Mouse (Mus musculus) kidney, adult 2 months (tissue): Measurements from ENCODE around the gene Sh3rf1.

Experiments used
- CTCF ChIP-seq: fragments of 200-500 bp; conservative IDR thresholded peaks from 2 replicates; pipeline ENCODE4 v1.5.1; 2011; ENCODE audit warnings: low read depth, mild to moderate bottlenecking, control low read depth, low read length, moderate library complexity, mixed read lengths; ENCODE audit not compliant: insufficient read depth, insufficient read length
- POLR2A ChIP-seq: fragments of 200-500 bp; IDR thresholded peaks from one replicate; pipeline ENCODE4 v1.6.1; 2011; ENCODE audit warnings: low read depth, low read length, control low read depth

DNA sequence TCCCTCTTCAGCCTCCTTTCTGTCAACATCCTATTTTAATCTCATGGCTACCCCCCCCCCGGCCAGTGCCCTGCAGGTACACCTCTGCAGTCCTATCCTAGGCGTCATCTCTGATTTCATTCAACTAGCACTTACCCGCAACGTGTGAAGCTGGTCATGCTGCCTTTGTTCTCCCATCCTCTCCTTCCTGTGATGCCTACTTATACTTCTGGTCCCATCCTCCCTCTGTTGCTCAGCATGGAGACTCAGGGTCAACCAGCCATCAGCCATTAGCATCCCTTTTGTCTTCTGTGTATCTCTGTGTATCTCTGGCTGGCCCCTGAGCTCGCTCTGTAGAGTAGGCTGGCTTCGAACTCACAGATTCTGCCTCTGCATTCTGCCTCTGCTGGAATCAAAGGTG, 47.3 kb downstream of the Sh3rf1 start:
- TF ChIP-seq CTCF (no peak), POLR2A (no peak)
